Mouse (Mus musculus) bone marrow, adult 2 months (tissue): ENCODE data around the gene Zbtb40.

ENCODE experiments used
- CTCF ChIP-seq: fragments of 200-500 bp; IDR thresholded peaks from 2 replicates; pipeline ENCODE4 v1.5.1; 2011; ENCODE audit warnings: low read length, control low read depth; ENCODE audit not compliant: control insufficient read depth, insufficient read depth
- POLR2A ChIP-seq: fragments of 200-500 bp; IDR thresholded peaks from 2 replicates; pipeline ENCODE4 v1.6.1; 2011; ENCODE audit warnings: low read depth, mild to moderate bottlenecking, control low read depth, low read length, borderline replicate concordance; ENCODE audit not compliant: control insufficient read depth

- TF ChIP-seq CTCF (no peak), POLR2A (no peak)
Observed at GRCm38 (mm10) chr4:136960581-136960980, 88.0 kb downstream of the Zbtb40 start.
